Mouse (Mus musculus) lung, postnatal 36 days (tissue): ENCODE measurements around the gene Nlrc3.

Experiments used
- DNase-seq: peaks from one replicate; pipeline ENCODE4 v3.0.0; 2022; ENCODE audit warnings: mixed read lengths

Gene Nlrc3

GRCm38 (mm10) chr16:3928582-3928981, 47.9 kb downstream of the Nlrc3 start:
- no peak for DNase-seq

DNA sequence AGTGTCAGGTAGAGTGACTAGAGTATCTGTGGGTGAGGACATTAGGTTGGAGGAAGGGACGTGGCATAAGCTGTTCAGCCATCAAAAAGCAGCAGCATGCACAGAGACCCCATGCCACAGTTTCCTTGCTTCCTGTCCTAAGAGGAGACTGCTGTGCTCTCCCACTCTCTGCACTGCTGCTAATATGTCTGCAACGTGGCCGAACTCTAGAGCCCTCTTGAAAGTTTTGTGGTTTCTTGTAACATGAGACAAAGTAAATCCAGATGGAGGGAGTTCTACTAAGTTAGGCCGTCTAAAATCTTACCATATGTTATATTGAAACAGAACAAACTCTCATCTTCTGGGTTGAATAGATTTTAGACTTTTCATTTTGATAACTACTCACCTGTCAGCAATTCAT, 52.5 kb downstream of the Nlrc3 start:
- DNase-seq, result peak; percentile 64

DNA sequence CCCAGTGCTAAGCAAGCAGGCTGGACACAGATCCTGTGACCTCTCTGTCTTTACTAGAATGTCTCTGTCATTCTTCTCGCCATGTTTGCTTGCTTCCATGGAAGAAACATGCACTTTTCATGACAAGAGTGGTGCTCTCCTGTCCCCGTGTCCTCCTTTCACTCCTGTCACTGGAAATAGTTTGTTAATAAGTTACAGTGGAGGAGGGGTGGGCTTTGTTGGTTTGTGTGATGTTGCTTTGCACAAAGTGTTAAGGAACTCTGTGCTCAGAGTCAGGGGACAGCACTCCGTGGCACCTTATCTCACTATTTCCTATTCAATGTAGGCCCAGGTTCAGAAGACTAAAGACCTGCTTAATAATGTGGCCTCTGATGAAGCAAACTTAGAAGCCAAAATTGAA, 52.9 kb downstream of the Nlrc3 start:
- no peak for DNase-seq

GRCm38 (mm10) chr16:3920756-3921155, 55.7 kb downstream of the Nlrc3 start:
- no peak for DNase-seq

DNA sequence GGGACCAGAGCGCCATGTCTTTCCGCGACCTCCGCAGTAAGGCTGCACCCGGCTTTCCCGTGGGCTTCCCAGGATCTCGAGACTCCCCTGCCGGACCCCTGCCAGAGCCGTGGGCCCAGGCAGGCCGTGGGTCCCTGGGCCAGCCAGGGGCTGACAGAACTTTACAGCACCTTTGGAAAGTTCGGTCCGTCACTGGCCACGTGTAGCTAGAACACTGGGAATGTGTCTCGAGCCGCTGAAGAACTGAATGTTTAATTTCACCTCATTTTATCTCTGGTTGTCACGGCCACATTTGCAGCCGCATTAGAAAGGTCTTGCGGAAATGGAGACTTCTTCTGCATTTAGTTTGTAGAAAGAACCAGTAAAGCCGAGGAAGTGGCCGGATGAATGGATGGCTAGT, 67.3 kb downstream of the Nlrc3 start:
- DNase-seq, result no peak

DNA sequence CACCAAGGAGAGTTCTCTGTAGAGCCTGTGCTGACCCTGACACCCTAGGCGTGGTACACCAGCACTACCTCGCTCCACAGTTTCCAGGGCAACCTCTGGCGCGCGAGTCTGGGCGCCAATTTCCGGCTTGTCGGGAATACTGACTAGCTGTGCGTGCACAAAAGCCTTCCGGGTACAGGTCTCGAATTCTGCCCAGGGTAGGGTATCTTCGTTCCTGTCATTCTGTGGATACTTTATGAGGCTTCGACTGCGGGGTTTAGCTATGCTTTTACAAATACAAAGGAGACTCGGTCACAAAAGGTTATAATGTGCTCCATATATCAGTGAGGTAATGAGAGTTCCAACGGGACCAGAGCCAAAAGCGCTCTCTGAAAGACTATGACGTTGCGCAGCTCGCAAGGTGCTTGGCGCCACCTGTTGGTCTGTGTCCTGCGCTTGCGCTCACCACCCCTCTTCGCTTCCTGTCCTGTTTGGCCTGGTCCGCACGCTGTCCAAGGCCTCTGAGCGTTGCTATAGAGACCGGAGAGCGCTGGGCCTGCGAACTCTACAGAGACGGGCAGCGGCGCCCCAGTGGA, 67.8 kb downstream of the Nlrc3 start, which contains the start of the genes 1700037C18Rik and Cluap1:
Gene 1700037C18Rik, minus strand, starts transcription at position 153 of the 575 bp plus-strand sequence.
Gene Cluap1, plus strand, starts transcription at position 265 of the 575 bp plus-strand sequence.
- DNase-seq, result peak; percentile 97

DNA sequence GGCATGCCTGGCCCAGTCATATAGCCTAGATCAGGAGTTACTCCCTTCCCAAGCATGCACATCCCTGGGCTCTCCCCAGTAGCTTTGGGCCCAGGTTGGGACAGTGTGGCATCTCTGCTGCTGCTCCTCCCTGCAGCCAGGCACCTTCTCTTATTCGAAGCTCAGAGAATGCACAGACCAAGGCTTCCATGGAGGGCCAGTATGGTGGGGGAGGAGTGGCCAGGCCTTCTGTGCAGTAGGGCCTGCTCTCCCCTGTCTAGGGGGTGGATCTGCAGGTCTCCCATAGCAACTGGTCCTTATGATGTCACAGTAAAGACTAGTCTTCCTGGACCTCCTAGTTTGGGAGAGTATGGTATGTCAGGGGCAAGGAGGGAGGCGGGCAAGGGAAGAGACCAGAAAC, 69.0 kb downstream of the Nlrc3 start:
- DNase-seq, result no peak

DNA sequence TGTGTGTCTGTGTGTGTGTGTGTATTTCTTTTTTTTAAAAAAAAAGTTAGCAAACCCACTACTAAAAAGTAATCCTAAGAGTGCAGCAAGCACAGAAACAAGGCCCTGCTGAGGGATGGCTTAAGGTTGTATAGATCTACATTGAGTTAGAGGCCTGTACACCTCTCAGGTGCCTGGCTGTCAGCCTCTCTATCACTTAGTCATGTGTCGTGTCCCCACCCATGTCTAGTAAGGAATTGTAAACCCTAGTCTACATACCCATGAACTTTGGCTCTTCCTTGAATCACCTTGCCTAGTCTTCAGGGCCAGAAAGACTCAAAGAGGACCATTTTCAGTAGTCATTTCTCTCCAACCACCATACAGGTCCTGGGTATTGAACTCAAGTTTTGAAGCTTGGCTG, 79.9 kb downstream of the Nlrc3 start:
- no peak for DNase-seq

GRCm38 (mm10) chr16:3896046-3896445, 80.4 kb downstream of the Nlrc3 start:
- DNase-seq, result no peak

- peak; percentile 82 for DNase-seq
Measured at GRCm38 (mm10) chr16:3895173-3895792, 81.1 kb downstream of the Nlrc3 start.
